Mouse (Mus musculus) embryonic facial prominence, embryonic 11.5 days (tissue): ENCODE data around the gene Arhgap30. TPM values are rescaled to one million over a fixed set of nuclear protein-coding genes. Genes with fewer than 3 reads are reported as not detected.

Source experiments
- ATAC-seq: fragments of 200-750 bp; cut with Nextera tagmentation; replicated peaks from 2 replicates; pipeline ENCODE4 v1.8.0; 2017; ENCODE audit warnings: low read depth; ENCODE audit not compliant: insufficient number of reproducible peaks, low FRiP score, low TSS enrichment
- DNase-seq: peaks from one replicate; pipeline ENCODE4 v3.0.0-alpha.2; 2015; ENCODE audit warnings: low spot score
- H3K27ac ChIP-seq: fragments of 300-500 bp; sonication (generic); replicated peaks from 2 replicates; pipeline ENCODE4 v1.5.1; 2014; ENCODE audit warnings: mild to moderate bottlenecking, low read depth, low read length, control low read depth
- H3K27me3 ChIP-seq: fragments of 300-500 bp; sonication (generic); 2 replicates; pipeline ENCODE4 v1.6.1; 2014; ENCODE audit warnings: mild to moderate bottlenecking, low read length, moderate library complexity, mixed read lengths; ENCODE audit not compliant: control insufficient read depth, insufficient read depth
- H3K36me3 ChIP-seq: fragments of 300-500 bp; sonication (generic); replicated peaks from 2 replicates; pipeline ENCODE4 v1.6.1; 2014; ENCODE audit warnings: low read depth, mild to moderate bottlenecking, low read length, moderate library complexity, mixed read lengths; ENCODE audit not compliant: control insufficient read depth, insufficient read depth
- H3K4me1 ChIP-seq: fragments of 300-500 bp; sonication (generic); 2 replicates; pipeline ENCODE4 v1.6.1; 2014; ENCODE audit warnings: low read length, mixed read lengths; ENCODE audit not compliant: control insufficient read depth, insufficient read depth
- H3K4me2 ChIP-seq: fragments of 300-500 bp; sonication (generic); 2 replicates; pipeline ENCODE4 v1.6.1; 2014; ENCODE audit warnings: low read depth, mild to moderate bottlenecking, control low read depth, low read length, moderate library complexity
- H3K4me3 ChIP-seq: fragments of 300-500 bp; sonication (generic); 2 replicates; pipeline ENCODE4 v1.5.1; 2014; ENCODE audit warnings: low read depth, low read length, control low read depth
- H3K9ac ChIP-seq: fragments of 300-500 bp; sonication (generic); replicated peaks from 2 replicates; pipeline ENCODE4 v1.6.1; 2014; ENCODE audit warnings: mild to moderate bottlenecking, control low read depth, low read length
- H3K9me3 ChIP-seq: fragments of 300-500 bp; sonication (generic); replicated peaks from 2 replicates; pipeline ENCODE4 v1.6.1; 2016; ENCODE audit warnings: mild to moderate bottlenecking, low read length, inconsistent platforms, mixed read lengths; ENCODE audit not compliant: control insufficient read depth
- WGBS: fragments of 180-500 bp; shearing (Covaris S2); extraction: QIAGEN DNeasy Blood & Tissue Kit; methylation state at CpG from one replicate; pipeline ENCODE4 v1.1.7; 2014; 5-methylcytosine and 5-hydroxymethylcytosine counted together
- polyA plus RNA-seq: library from polyadenylated mRNA; unstranded; fragments of >200 nt; fragmentation: Nextera tagmentation; extraction: Ambion mirVana; gene quantifications from 2 replicates; pipeline ENCODE4 v1.2.1, GENCODE M21; 2014

The Arhgap30 gene
- polyA plus RNA-seq, 1 experiment from 2014 or later, result 0.39 TPM

DNA sequence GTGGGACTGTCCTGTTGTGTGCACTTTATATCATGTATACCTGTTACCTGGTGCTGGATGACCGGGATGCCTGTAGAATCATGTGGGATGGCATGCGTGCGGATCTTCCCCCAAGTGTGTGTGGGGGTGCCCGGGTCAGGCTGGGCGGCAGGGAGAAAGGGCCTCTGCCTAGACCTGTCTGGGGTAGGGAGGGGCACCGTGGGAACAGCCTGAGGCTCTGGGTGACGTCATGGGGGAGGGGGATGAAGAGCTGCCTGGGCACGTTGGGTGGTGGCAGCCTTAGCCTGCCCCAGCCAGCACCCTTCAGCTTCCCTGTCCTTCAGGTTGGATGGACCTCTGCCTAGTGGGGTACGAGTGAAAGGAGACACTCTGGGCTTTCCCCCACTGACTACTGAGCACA lies 4.4 kb upstream of the Arhgap30 start:
- Histone ChIP-seq H3K4me3 (no peak overlapping the region), H3K36me3 (no peaks in the 10 kb centered on the region), H3K4me1 (no peaks in the 10 kb centered on the region), H3K9me3 (no peaks in the 10 kb centered on the region), H3K27me3 (peaks cover 4% of the 10 kb centered on the region; the same call in 1 of the 2 replicates), H3K9ac (no peak overlapping the region), H3K27ac (no peak overlapping the region), H3K4me2 (no peak overlapping the region)
- no peak for DNase-seq
- WGBS, result 59% methylated on average over 9 of the region's 9 CpGs
- no peak for ATAC-seq

DNA sequence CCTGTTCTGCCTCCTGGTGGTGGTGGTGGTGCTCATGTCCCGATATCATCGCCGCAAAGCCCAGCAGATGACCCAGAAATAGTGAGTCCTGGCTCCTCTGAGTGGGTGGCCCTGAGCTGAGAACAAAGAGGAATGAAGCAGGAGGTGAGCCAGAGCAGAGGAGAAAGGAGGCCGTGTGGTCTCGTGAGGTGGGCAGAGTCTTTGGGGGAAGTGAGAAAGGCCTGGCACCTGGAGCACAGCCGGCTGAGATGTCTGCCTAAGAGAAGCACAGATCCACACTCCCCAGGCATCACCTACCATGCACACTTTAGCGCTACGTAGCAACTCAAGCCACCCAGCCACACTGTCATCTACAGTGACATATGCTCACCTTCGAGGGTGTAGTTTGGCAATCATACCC lies 3.6 kb upstream of the Arhgap30 start:
- DNase-seq (no peak), ATAC-seq (no peak)
- Histone ChIP-seq H3K9ac (no peak overlapping the region; the same call in 1 of the 2 replicates), H3K4me3 (no peak overlapping the region), H3K27me3 (peaks cover 4% of the 10 kb centered on the region; the same call in 1 of the 2 replicates), H3K4me2 (no peak overlapping the region), H3K36me3 (no peaks in the 10 kb centered on the region), H3K27ac (no peak overlapping the region), H3K9me3 (no peaks in the 10 kb centered on the region), H3K4me1 (no peaks in the 10 kb centered on the region)
- WGBS, result 64% methylated on average over 9 of the region's 9 CpGs

DNA sequence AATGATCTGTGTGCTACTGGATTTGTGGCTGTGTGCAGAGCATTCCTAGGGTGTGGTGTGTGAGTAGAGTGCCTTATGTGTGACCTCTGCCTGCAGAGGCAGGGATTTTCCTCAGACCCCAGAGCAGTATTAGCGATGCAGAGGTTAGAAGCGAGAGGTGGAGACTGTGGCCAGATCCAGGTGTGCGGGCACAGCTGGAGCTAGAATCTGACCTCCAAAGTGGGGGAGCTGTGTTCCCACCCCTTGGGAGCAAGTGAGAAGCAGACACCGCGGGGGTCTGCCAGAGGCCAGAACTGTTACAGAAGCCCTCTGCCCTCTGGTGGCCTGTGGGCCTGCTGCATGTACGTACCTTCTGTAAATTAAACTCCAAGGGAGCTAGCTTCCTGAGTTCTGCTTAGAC lies 1.7 kb upstream of the Arhgap30 start:
- Histone ChIP-seq H3K4me3 (no peak overlapping the region), H3K4me2 (no peak overlapping the region), H3K4me1 (no peaks in the 10 kb centered on the region), H3K9ac (no peak overlapping the region), H3K27ac (no peak overlapping the region), H3K27me3 (no peaks in the 10 kb centered on the region), H3K9me3 (no peaks in the 10 kb centered on the region), H3K36me3 (no peaks in the 10 kb centered on the region)
- WGBS, result 12% methylated on average over 6 of the region's 6 CpGs
- ATAC-seq (no peak), DNase-seq (peak; percentile 64)

DNA sequence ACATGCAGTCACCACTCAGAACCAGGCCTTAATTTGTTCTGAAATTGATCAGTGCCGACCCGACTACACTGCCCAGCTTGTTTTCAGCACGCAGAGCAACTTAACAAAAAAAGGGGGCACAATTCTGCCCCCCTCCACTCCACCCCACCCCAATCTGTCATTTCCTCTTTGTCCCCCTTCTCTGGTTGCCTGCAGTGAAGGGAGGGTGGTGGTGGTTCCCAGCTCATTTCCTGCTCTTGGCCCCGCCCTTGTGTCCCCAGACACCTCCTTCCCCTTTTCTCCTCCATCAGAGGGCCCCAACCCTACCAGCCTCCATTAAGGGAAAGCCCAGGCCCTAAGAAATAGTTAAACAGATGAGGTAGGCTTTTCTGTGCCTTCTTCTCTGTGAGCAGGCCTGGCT lies 1.3 kb downstream of the Arhgap30 start:
- Histone ChIP-seq H3K4me2 (no peak overlapping the region), H3K4me3 (no peak overlapping the region), H3K27me3 (no peaks in the 10 kb centered on the region), H3K9ac (no peak overlapping the region), H3K36me3 (no peaks in the 10 kb centered on the region), H3K27ac (no peak overlapping the region), H3K9me3 (no peaks in the 10 kb centered on the region), H3K4me1 (no peaks in the 10 kb centered on the region)
- ATAC-seq (no peak), DNase-seq (no peak)
- WGBS, result 92% methylated on average over 4 of the region's 4 CpGs

DNA sequence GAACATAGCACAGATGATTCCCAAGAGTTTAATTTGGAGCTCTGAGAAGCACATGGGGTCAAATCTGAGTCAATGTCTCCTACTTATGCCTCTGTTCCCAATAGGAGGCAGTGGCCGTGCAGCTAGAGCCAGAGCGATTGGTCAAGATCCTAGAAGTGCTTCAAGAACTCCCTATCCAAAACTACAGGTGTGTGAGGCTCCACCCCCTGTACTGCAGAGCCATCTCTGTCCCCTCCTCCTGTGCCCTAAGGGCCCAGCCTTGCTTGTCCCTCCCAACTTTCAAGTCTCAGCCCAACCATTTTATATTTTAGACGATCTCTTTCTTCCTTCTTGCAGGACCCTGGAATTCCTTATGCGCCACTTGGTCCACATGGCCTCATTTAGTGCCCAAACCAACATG lies 13.1 kb downstream of the Arhgap30 start:
- H3K27ac ChIP-seq, result no peak overlapping the region
- ATAC-seq (no peak), DNase-seq (no peak)
- no peak overlapping the region for H3K4me2 ChIP-seq
- no peaks in the 10 kb centered on the region for H3K4me1 ChIP-seq
- no peak overlapping the region for H3K9ac ChIP-seq
- 71% methylated on average over 4 of the region's 4 CpGs for WGBS
- H3K27me3 ChIP-seq, result no peaks in the 10 kb centered on the region
- H3K9me3 ChIP-seq, result no peaks in the 10 kb centered on the region
- H3K4me3 ChIP-seq, result no peak overlapping the region
- no peaks in the 10 kb centered on the region for H3K36me3 ChIP-seq

DNA sequence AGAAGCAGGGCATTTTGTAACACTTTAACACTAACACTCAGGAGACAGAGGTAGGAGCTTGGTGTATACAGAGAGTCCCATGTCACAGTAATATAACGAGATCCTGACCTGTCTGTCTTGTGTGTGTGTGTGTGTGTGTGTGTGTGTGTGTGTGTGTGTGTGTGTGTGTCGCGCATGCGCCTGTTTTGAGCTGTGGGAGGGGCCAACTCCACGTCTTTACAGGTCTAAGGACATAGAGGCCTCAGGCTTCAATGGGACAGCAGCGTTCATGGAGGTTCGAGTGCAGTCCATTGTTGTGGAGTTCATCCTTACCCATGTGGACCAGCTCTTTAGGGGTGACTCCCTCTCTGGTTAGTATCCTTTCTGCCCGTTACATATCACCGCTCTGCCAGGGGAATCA lies 14.2 kb downstream of the Arhgap30 start:
- no peak for ATAC-seq
- Histone ChIP-seq H3K9ac (no peak overlapping the region), H3K9me3 (no peaks in the 10 kb centered on the region), H3K4me1 (no peaks in the 10 kb centered on the region), H3K27ac (no peak overlapping the region), H3K36me3 (no peaks in the 10 kb centered on the region), H3K4me3 (no peak overlapping the region), H3K4me2 (no peak overlapping the region), H3K27me3 (no peaks in the 10 kb centered on the region)
- DNase-seq, result no peak
- WGBS, result 69% methylated on average over 9 of the region's 9 CpGs

DNA sequence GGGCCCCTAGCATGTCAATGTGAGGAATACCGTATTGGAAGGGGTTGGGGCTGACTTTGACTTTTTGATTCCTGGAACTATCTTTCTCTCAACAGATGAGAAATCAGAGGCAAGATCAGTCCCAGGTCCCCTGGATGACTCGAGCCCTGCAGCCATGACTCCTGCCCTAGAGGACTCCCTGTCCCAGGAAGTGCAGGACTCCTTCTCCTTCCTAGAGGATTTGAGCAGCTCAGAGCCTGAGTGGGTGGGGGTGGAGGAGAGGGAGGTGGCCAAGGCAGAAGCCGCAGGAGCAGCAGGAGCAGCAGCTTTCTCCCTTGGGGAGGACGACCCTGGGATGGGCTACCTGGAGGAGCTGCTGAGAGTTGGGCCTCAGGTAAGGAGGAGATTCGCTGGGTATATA lies 18.5 kb downstream of the Arhgap30 start:
- Histone ChIP-seq H3K27ac (no peak overlapping the region), H3K36me3 (no peaks in the 10 kb centered on the region), H3K4me3 (no peak overlapping the region), H3K9me3 (no peaks in the 10 kb centered on the region), H3K4me2 (no peak overlapping the region), H3K27me3 (no peaks in the 10 kb centered on the region), H3K9ac (no peak overlapping the region), H3K4me1 (no peaks in the 10 kb centered on the region)
- DNase-seq (no peak), ATAC-seq (no peak)
- 82% methylated on average over 5 of the region's 5 CpGs for WGBS

DNA sequence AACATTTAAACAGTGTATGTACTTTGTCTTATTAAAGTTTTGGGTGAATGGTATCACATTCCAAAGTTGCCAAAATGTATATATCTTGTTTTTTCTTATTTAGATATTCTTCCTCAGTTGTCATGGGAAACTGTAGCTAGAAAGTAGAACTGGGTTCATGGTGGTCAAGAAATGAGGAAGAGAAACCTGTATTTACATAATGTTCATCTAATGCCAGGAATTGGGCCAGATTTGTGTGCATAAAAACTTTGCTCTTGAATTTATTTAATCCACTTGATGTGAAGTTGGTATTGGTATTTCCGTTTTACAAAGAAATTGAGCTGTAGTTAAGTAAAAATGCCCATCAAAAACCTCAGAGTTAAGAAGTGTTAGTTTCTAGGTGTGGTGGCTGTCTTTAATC lies 21.5 kb downstream of the Arhgap30 start:
- Histone ChIP-seq H3K27ac (no peak overlapping the region), H3K27me3 (no peaks in the 10 kb centered on the region), H3K9me3 (no peaks in the 10 kb centered on the region), H3K4me3 (no peak overlapping the region), H3K9ac (no peak overlapping the region), H3K4me2 (no peak overlapping the region), H3K36me3 (no peaks in the 10 kb centered on the region), H3K4me1 (no peaks in the 10 kb centered on the region)
- 77% methylated on average over 1 of the region's 1 CpGs for WGBS
- no peak for DNase-seq
- ATAC-seq, result no peak
